Mouse (Mus musculus) adrenal gland, postnatal 14 days (tissue): Measurements from ENCODE around the gene Nf2. TPM values are rescaled to one million over a fixed set of nuclear protein-coding genes. Genes with fewer than 3 reads are reported as not detected.

Experiments used
- DNase-seq: peaks from one replicate; pipeline ENCODE4 v3.0.0; 2021; ENCODE audit warnings: mixed read lengths
- microRNA-seq, 2 experiments: library from miRNA; unstranded; fragments of <30 nt; microRNA quantifications; one replicate each; pipeline ENCODE4 v1.2.0; 2021
- total RNA-seq: library from RNA; stranded (reverse); gene quantifications from 2 replicates; pipeline ENCODE4 v1.2.3, GENCODE M21; 2021

Gene Nf2
- total RNA-seq, 1 experiment from 2014 or later, result 102 TPM

- no peak for DNase-seq
Measured at GRCm38 (mm10) chr11:4746733-4747132, 102.6 kb downstream of the Nf2 start, which contains the start of gene Cabp7. Gene Cabp7, minus strand, starts transcription at chr11:4746778.

GRCm38 (mm10) chr11:4745969-4746368 lies 103.4 kb downstream of the Nf2 start:
- no peak for DNase-seq

- DNase-seq, result no peak
Measured at GRCm38 (mm10) chr11:4744691-4745090, 104.6 kb downstream of the Nf2 start.

- no peak for DNase-seq
Measured at GRCm38 (mm10) chr11:4740785-4741184, 108.6 kb downstream of the Nf2 start.

- DNase-seq, result no peak
Measured at GRCm38 (mm10) chr11:4738719-4739118, 110.6 kb downstream of the Nf2 start.

- no peak for DNase-seq
Measured at GRCm38 (mm10) chr11:4737682-4738081, 111.7 kb downstream of the Nf2 start.

- no peak for DNase-seq
Measured at GRCm38 (mm10) chr11:4736355-4736754, 113.0 kb downstream of the Nf2 start.

- no peak for DNase-seq
Measured at GRCm38 (mm10) chr11:4734179-4734578, 115.2 kb downstream of the Nf2 start.

GRCm38 (mm10) chr11:4731781-4732180 lies 117.6 kb downstream of the Nf2 start:
- DNase-seq, result no peak

- peak; percentile 74 for DNase-seq
Measured at GRCm38 (mm10) chr11:4730913-4731312, 118.4 kb downstream of the Nf2 start.

- DNase-seq, result no peak
Measured at GRCm38 (mm10) chr11:4730096-4730495, 119.2 kb downstream of the Nf2 start.

GRCm38 (mm10) chr11:4729603-4730002 lies 119.7 kb downstream of the Nf2 start:
- peak; percentile 89 for DNase-seq

- peak; percentile 63 for DNase-seq
Measured at GRCm38 (mm10) chr11:4721728-4722127, 127.6 kb downstream of the Nf2 start.

GRCm38 (mm10) chr11:4720900-4721580 lies 128.3 kb downstream of the Nf2 start:
- DNase-seq, result no peak

- peak; percentile 69 for DNase-seq
Measured at GRCm38 (mm10) chr11:4720393-4720792, 128.9 kb downstream of the Nf2 start.

- DNase-seq, result peak; percentile 78
Measured at GRCm38 (mm10) chr11:4719961-4720360, 129.4 kb downstream of the Nf2 start.

GRCm38 (mm10) chr11:4718548-4718947 lies 130.8 kb downstream of the Nf2 start:
- DNase-seq, result peak; percentile 52

GRCm38 (mm10) chr11:4716530-4717236 lies 132.7 kb downstream of the Nf2 start:
- no peak for DNase-seq

Small RNAs within 50 kb of the gene (microRNA-seq; reads per million reads assigned to microRNA genes)
- 0.85 to 2.7 reads per million in 2 experiments for gene Mir6918

Other genes starting within 250 kb of the Nf2 start
- not detected in 2 replicates for gene Gm11032, start 229.5 kb downstream of the Nf2 start, total RNA-seq
- gene Ascc2, start 211.8 kb downstream of the Nf2 start, total RNA-seq, result 31.3 and 36.4 TPM in 2 replicates
- 1,088 and 1,101 TPM in 2 replicates for gene Uqcr10, start 145.2 kb downstream of the Nf2 start, total RNA-seq
- 35.1 and 36.7 TPM in 2 replicates for gene Zmat5, start 144.9 kb downstream of the Nf2 start, total RNA-seq
- 0.15 and 0.41 TPM in 2 replicates for gene Cabp7, start 102.8 kb downstream of the Nf2 start, total RNA-seq
- gene Nipsnap1, start 24.4 kb upstream of the Nf2 start, total RNA-seq, result 23.1 and 41.1 TPM in 2 replicates
- 29.9 and 34.6 TPM in 2 replicates for gene Thoc5, start 45.8 kb upstream of the Nf2 start, total RNA-seq
- gene Nefh, start 98.5 kb upstream of the Nf2 start, total RNA-seq, result 1.8 and 2.8 TPM in 2 replicates
- 59.5 and 77.4 TPM in 2 replicates for gene Ap1b1, start 137.3 kb upstream of the Nf2 start, total RNA-seq
- 0.30 and 0.34 TPM in 2 replicates for gene Rasl10a, start 208.6 kb upstream of the Nf2 start, total RNA-seq
- 34.5 and 35.0 TPM in 2 replicates for gene Gas2l1, start 215.8 kb upstream of the Nf2 start, total RNA-seq
- 18.3 and 19.0 TPM in 2 replicates for gene Rhbdd3, start 249.4 kb upstream of the Nf2 start, total RNA-seq
- 297 and 324 TPM in 2 replicates for gene Ewsr1, start 249.7 kb upstream of the Nf2 start, total RNA-seq